Mouse (Mus musculus) layer of hippocampus, adult 8-10 months (tissue): ENCODE measurements around the gene Eml5. TPM values are rescaled to one million over a fixed set of nuclear protein-coding genes. Genes with fewer than 3 reads are reported as not detected.

Experiments used
- DNase-seq, 2 experiments: peaks; one replicate each; pipeline ENCODE4 v3.0.0; 2022; ENCODE audit warnings: low spot score in 2 of 2
- total RNA-seq, 4 experiments: library from RNA; stranded (reverse); gene quantifications; 2 replicates each; pipeline ENCODE4 v1.2.4; 2022

The Eml5 gene
- total RNA-seq, 4 experiments from 2014 or later: 69.1 to 116 (median 97.2) TPM

GRCm38 (mm10) chr12:98736951-98737800 is 164.1 kb downstream of the Eml5 start, which contains the start of gene Ptpn21:
Ptpn21 (minus strand) TSS chr12:98737405.
- DNase-seq: no peak

Other genes with a start within 250 kb of the Eml5 start
- 1 to 10 TPM; 7.0 to 9.7 (median 9.4) TPM for gene Ptpn21, start 164.1 kb downstream of the Eml5 start, total RNA-seq
- gene Zc3h14, start 154.5 kb downstream of the Eml5 start, total RNA-seq: 100 to 1,000 TPM in 2 of 4 experiments, 10 to 100 TPM in 2; 96.6 to 114 (median 101) TPM
- gene Ttc8, start 19.1 kb upstream of the Eml5 start, total RNA-seq: 10 to 100 TPM; 40.6 to 59.3 (median 54.3) TPM